Mouse (Mus musculus) limb, embryonic 10.5 days (tissue): ENCODE data around the gene Elfn1. TPM values are rescaled to one million over a fixed set of nuclear protein-coding genes. Genes with fewer than 3 reads are reported as not detected.

Experiments
- DNase-seq: peaks from one replicate; pipeline ENCODE4 v3.0.0-alpha.2; 2017; ENCODE audit warnings: low spot score
- H3K27ac ChIP-seq: fragments of 300-500 bp; sonication (generic); 2 replicates; pipeline ENCODE4 v1.5.1; 2016; ENCODE audit warnings: mild to moderate bottlenecking
- H3K27me3 ChIP-seq: fragments of 300-500 bp; sonication (generic); 2 replicates; pipeline ENCODE4 v1.6.1; 2016; ENCODE audit warnings: low read depth, mild to moderate bottlenecking; ENCODE audit not compliant: poor library complexity, severe bottlenecking
- H3K36me3 ChIP-seq: fragments of 300-500 bp; sonication (generic); 2 replicates; pipeline ENCODE4 v1.6.1; 2016; ENCODE audit warnings: mild to moderate bottlenecking, moderate library complexity
- H3K4me1 ChIP-seq: fragments of 300-500 bp; sonication (generic); 2 replicates; pipeline ENCODE4 v1.6.1; 2016
- H3K4me3 ChIP-seq: fragments of 300-500 bp; sonication (generic); 2 replicates; pipeline ENCODE4 v1.5.1; 2016; ENCODE audit warnings: mild to moderate bottlenecking, moderate library complexity
- H3K9me3 ChIP-seq: fragments of 300-500 bp; sonication (generic); replicated peaks from 2 replicates; pipeline ENCODE4 v1.6.1; 2016; ENCODE audit warnings: mild to moderate bottlenecking
- WGBS: fragments of 180-500 bp; shearing (Covaris S2); methylation state at CpG from one replicate; pipeline ENCODE4 v1.1.7; 2016; 5-methylcytosine and 5-hydroxymethylcytosine counted together
- polyA plus RNA-seq: library from polyadenylated mRNA; unstranded; fragments of >200 nt; fragmentation: Nextera tagmentation; extraction: Ambion mirVana; gene quantifications from 2 replicates; pipeline ENCODE4 v1.2.1, GENCODE M21; 2016

The Elfn1 gene
- 0.10 and 0.18 TPM in 2 replicates for polyA plus RNA-seq

DNA sequence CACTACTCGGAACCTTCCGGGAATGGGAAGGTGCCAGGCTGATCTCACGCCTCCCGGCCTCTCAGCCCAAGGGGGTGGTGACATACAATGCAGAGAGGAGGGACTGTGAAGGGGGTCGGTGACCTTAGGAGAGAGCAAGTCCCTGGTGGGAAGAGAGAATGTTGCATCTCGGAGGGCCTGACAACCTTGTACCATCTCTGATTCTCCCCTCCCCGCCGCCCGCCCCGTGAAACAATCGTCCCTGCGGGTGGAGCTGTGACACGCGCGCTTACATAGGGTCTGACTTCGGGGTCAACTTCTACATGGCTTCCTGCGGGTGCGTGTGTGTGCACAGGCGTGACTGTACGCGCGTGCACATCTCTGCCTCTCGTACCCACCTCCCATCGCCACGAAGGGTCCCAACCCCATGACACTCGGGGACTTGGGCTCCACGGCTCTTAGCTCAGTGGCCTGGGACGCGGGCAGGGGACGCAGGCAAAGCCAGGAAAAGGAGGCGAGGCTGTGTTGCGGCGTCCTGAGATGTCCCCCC is at the start of gene Elfn1:
Gene Elfn1, plus strand, starts transcription at position 230 of the 529 bp plus-strand sequence.
- Histone ChIP-seq H3K27me3 (peaks cover 85% of the 10 kb centered on the region), H3K36me3 (no peaks in the 10 kb centered on the region), H3K27ac (peak within 1 kb of the TSS; percentile 75), H3K4me3 (peak within 1 kb of the TSS; percentile 75), H3K9me3 (no peaks in the 10 kb centered on the region), H3K4me1 (peaks cover 54% of the 10 kb centered on the region)
- DNase-seq, result peak; percentile 66
- under 1% methylated on average over 33 of the region's 33 CpGs for WGBS

- Histone ChIP-seq H3K4me1 (peaks cover 8% of the 10 kb centered on the region; the same call in 1 of the 2 replicates), H3K9me3 (no peaks in the 10 kb centered on the region), H3K27ac (no peak overlapping the region), H3K4me3 (no peak overlapping the region), H3K36me3 (no peaks in the 10 kb centered on the region), H3K27me3 (0 out of 2 replicates have a peak, but pooled peaks cover 9% of the 10 kb centered on the region)
- WGBS, result 56% methylated on average over 15 of the region's 15 CpGs
- no peak for DNase-seq
These were observed 47.2 kb upstream of the Elfn1 start for GRCm38 (mm10) chr5:139860328-139861104.

GRCm38 (mm10) chr5:139862759-139863158 is 45.0 kb upstream of the Elfn1 start:
- H3K27me3 ChIP-seq, result 0 out of 2 replicates have a peak, but pooled peaks cover 9% of the 10 kb centered on the region
- H3K36me3 ChIP-seq, result no peaks in the 10 kb centered on the region
- H3K27ac ChIP-seq, result no peak overlapping the region
- H3K4me1 ChIP-seq, result peaks cover 8% of the 10 kb centered on the region; the same call in 1 of the 2 replicates
- no peaks in the 10 kb centered on the region for H3K9me3 ChIP-seq
- no peak overlapping the region for H3K4me3 ChIP-seq
- DNase-seq, result no peak
- WGBS, result 78% methylated on average over 4 of the region's 4 CpGs

DNA sequence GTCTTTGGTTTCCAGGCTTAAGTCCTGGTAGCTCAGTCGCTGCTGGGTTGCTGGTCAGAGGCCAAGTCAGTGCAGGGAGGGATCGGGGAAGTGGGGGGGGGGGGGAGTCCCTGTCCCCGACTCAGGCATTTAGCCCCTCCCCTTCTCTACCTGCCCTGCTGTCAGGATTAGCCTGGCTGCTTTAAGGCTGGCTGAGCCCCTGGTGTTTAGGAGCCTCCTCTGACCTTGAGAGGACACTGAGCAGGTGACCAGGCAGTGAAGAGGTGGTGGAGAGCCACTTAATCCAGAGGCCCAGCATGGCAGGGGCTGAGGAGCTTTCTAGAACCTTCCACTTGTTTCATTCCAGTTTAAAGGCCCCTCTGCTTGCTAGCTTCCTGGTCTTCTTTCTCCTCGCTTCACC is 36.9 kb upstream of the Elfn1 start:
- no peak overlapping the region for H3K4me3 ChIP-seq
- no peaks in the 10 kb centered on the region for H3K36me3 ChIP-seq
- no peaks in the 10 kb centered on the region for H3K9me3 ChIP-seq
- H3K27me3 ChIP-seq, result no peaks in the 10 kb centered on the region
- H3K4me1 ChIP-seq, result peaks cover 18% of the 10 kb centered on the region
- H3K27ac ChIP-seq, result no peak overlapping the region
- DNase-seq, result no peak
- 21% methylated on average over 4 of the region's 4 CpGs for WGBS

DNA sequence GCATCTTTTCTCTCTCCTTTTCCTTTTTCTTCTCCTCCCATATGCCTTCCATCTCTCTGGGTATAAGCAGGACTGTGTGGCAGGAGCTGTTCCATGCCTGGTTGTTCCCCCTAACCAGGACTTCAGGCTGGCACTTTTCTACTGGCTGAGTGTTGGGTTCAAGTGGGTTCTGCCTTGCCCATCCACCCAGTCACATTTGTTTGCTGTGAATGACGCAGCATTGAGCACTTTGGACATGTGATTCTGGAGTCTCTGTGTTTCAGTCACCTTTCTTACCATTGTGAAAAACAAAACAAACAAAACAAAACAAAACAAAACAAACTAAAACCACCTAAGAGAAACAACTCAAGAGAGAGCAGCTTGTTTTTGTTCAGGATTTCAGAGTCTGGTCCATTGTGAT is 36.2 kb upstream of the Elfn1 start:
- Histone ChIP-seq H3K27me3 (no peaks in the 10 kb centered on the region), H3K4me3 (no peak overlapping the region)

GRCm38 (mm10) chr5:139877563-139877962 is 30.2 kb upstream of the Elfn1 start:
- H3K27ac ChIP-seq, result no peak overlapping the region
- no peak overlapping the region for H3K4me3 ChIP-seq
- H3K4me1 ChIP-seq, result peaks cover 7% of the 10 kb centered on the region
- no peaks in the 10 kb centered on the region for H3K9me3 ChIP-seq
- 67% methylated on average over 7 of the region's 7 CpGs for WGBS
- no peak for DNase-seq
- no peaks in the 10 kb centered on the region for H3K27me3 ChIP-seq
- no peaks in the 10 kb centered on the region for H3K36me3 ChIP-seq

More for the DNA sequence above, 36.2 kb upstream of the Elfn1 start:
- DNase-seq, result no peak
- Histone ChIP-seq H3K27ac (no peak overlapping the region), H3K36me3 (no peaks in the 10 kb centered on the region), H3K4me1 (peaks cover 18% of the 10 kb centered on the region), H3K9me3 (no peaks in the 10 kb centered on the region)
- WGBS, result 85% methylated on average over 1 of the region's 1 CpGs

- peaks cover 2% of the 10 kb centered on the region; the same call in 1 of the 2 replicates for H3K4me1 ChIP-seq
- no peak overlapping the region for H3K27ac ChIP-seq
- H3K27me3 ChIP-seq, result no peaks in the 10 kb centered on the region
- H3K36me3 ChIP-seq, result no peaks in the 10 kb centered on the region
- DNase-seq, result no peak
- 87% methylated on average over 5 of the region's 5 CpGs for WGBS
- no peak overlapping the region for H3K4me3 ChIP-seq
- no peaks in the 10 kb centered on the region for H3K9me3 ChIP-seq
These were observed 28.0 kb upstream of the Elfn1 start for GRCm38 (mm10) chr5:139879694-139880093.

DNA sequence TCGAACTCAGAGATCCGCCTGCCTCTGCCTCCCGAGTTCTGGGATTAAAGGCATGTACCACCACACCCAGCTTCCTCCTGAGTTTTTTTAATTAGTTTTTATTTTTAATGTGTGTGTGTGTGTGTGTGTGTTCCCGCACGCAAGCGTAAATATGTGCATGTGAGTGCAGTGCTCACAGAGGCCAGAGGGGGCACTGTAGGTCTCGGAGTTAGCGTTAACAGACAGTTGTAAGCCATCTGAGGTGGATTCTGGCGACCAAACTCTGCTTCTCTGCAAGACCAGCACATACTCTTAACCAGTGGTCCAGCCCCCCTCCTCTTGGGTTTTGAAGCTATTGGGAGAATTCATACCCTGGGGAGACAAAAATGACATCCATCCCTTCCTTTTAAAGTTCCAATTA is 26.6 kb upstream of the Elfn1 start:
- Histone ChIP-seq H3K27me3 (no peaks in the 10 kb centered on the region), H3K9me3 (no peaks in the 10 kb centered on the region), H3K4me1 (no peaks in the 10 kb centered on the region), H3K4me3 (no peak overlapping the region), H3K27ac (no peak overlapping the region), H3K36me3 (no peaks in the 10 kb centered on the region)
- no peak for DNase-seq
- 91% methylated on average over 9 of the region's 9 CpGs for WGBS

DNA sequence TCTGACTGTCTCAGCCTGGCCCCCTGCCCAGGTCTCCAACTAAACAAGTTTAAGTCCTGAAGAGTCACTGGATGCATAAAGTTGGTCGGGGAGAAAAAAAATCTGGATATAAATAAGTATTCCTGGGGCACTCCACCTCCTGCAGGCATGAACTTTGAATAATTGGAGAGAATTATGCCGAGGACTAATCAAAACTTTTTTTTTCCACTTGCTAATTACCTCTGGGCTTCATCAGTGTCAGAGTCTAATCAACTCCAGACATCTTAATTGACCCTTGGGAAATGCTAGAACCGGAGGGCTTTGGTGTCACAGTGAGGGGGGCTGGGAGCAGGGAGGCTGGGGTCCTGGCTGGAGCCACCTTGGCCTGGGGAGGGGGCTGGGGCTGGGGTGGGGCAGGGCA is 19.1 kb upstream of the Elfn1 start:
- H3K4me1 ChIP-seq, result peaks cover 41% of the 10 kb centered on the region
- no peaks in the 10 kb centered on the region for H3K36me3 ChIP-seq
- no peak overlapping the region for H3K4me3 ChIP-seq
- DNase-seq, result no peak
- peak overlapping the region; percentile 14; the same call in 1 of the 2 replicates for H3K27ac ChIP-seq
- H3K9me3 ChIP-seq, result no peaks in the 10 kb centered on the region
- 4% methylated on average over 3 of the region's 3 CpGs for WGBS
- H3K27me3 ChIP-seq, result 0 out of 2 replicates have a peak, but pooled peaks cover 7% of the 10 kb centered on the region

GRCm38 (mm10) chr5:139889370-139889769 is 18.4 kb upstream of the Elfn1 start:
- H3K4me1 ChIP-seq, result peaks cover 46% of the 10 kb centered on the region
- H3K36me3 ChIP-seq, result no peaks in the 10 kb centered on the region
- no peak overlapping the region; the same call in 1 of the 2 replicates for H3K27ac ChIP-seq
- no peak overlapping the region for H3K4me3 ChIP-seq
- no peak for DNase-seq
- H3K27me3 ChIP-seq, result 0 out of 2 replicates have a peak, but pooled peaks cover 14% of the 10 kb centered on the region
- WGBS, result 39% methylated on average over 10 of the region's 10 CpGs
- H3K9me3 ChIP-seq, result no peaks in the 10 kb centered on the region

- Histone ChIP-seq H3K4me3 (no peak overlapping the region), H3K27me3 (peaks cover 18% of the 10 kb centered on the region; the same call in 1 of the 2 replicates), H3K36me3 (no peaks in the 10 kb centered on the region), H3K4me1 (peaks cover 41% of the 10 kb centered on the region), H3K27ac (peak overlapping the region; percentile 31; the same call in 1 of the 2 replicates), H3K9me3 (no peaks in the 10 kb centered on the region)
- WGBS, result 27% methylated on average over 5 of the region's 5 CpGs
- no peak for DNase-seq
These were observed 15.3 kb upstream of the Elfn1 start for GRCm38 (mm10) chr5:139892326-139892994.

GRCm38 (mm10) chr5:139892995-139893345 is 14.8 kb upstream of the Elfn1 start:
- H3K4me1 ChIP-seq, result peaks cover 38% of the 10 kb centered on the region
- 35% methylated on average over 7 of the region's 7 CpGs for WGBS
- DNase-seq, result no peak
- H3K9me3 ChIP-seq, result no peaks in the 10 kb centered on the region
- peak overlapping the region; percentile 31; the same call in 1 of the 2 replicates for H3K27ac ChIP-seq
- peaks cover 18% of the 10 kb centered on the region; the same call in 1 of the 2 replicates for H3K27me3 ChIP-seq
- H3K36me3 ChIP-seq, result no peaks in the 10 kb centered on the region
- no peak overlapping the region for H3K4me3 ChIP-seq
